Mouse (Mus musculus) midbrain, embryonic 13.5 days (tissue): ENCODE measurements around the gene Telo2. TPM values are rescaled to one million over a fixed set of nuclear protein-coding genes. Genes with fewer than 3 reads are reported as not detected.

ENCODE experiments used
- ATAC-seq: fragments of 200-750 bp; cut with Nextera tagmentation; 2 replicates; pipeline ENCODE4 v1.8.0; 2017; ENCODE audit warnings: mild to moderate bottlenecking, moderate TSS enrichment, moderate library complexity
- H3K27ac ChIP-seq: fragments of 300-500 bp; sonication (generic); 2 replicates; pipeline ENCODE4 v1.5.1; 2015; ENCODE audit warnings: inconsistent platforms, mild to moderate bottlenecking, moderate library complexity
- H3K27me3 ChIP-seq: fragments of 300-500 bp; sonication (generic); 2 replicates; pipeline ENCODE4 v1.6.1; 2015; ENCODE audit warnings: mild to moderate bottlenecking, inconsistent platforms
- H3K36me3 ChIP-seq: fragments of 300-500 bp; sonication (generic); 2 replicates; pipeline ENCODE4 v1.6.1; 2015; ENCODE audit warnings: mild to moderate bottlenecking, inconsistent platforms
- H3K4me1 ChIP-seq: fragments of 300-500 bp; sonication (generic); replicated peaks from 2 replicates; pipeline ENCODE4 v1.6.1; 2015; ENCODE audit warnings: inconsistent platforms
- H3K4me2 ChIP-seq: fragments of 300-500 bp; sonication (generic); replicated peaks from 2 replicates; pipeline ENCODE4 v1.6.1; 2015; ENCODE audit warnings: moderate library complexity, mild to moderate bottlenecking, inconsistent platforms
- H3K4me3 ChIP-seq: fragments of 300-500 bp; sonication (generic); replicated peaks from 2 replicates; pipeline ENCODE4 v1.5.1; 2015; ENCODE audit warnings: mild to moderate bottlenecking, inconsistent platforms
- H3K9ac ChIP-seq: fragments of 300-500 bp; sonication (generic); replicated peaks from 2 replicates; pipeline ENCODE4 v1.6.1; 2015; ENCODE audit warnings: mild to moderate bottlenecking, inconsistent platforms
- H3K9me3 ChIP-seq: fragments of 300-500 bp; sonication (generic); 2 replicates; pipeline ENCODE4 v1.6.1; 2016; ENCODE audit warnings: mild to moderate bottlenecking, inconsistent platforms
- WGBS: fragments of 180-500 bp; shearing (Covaris S2); methylation state at CpG from one replicate; pipeline ENCODE4 v1.1.7; 2015; 5-methylcytosine and 5-hydroxymethylcytosine counted together
- polyA plus RNA-seq: library from polyadenylated mRNA; unstranded; fragments of >200 nt; fragmentation: Nextera tagmentation; extraction: Ambion mirVana; gene quantifications from 2 replicates; pipeline ENCODE4 v1.2.1, GENCODE M21; 2015

The Telo2 gene
- polyA plus RNA-seq, 1 experiment from 2014 or later, result 45.3 TPM

DNA sequence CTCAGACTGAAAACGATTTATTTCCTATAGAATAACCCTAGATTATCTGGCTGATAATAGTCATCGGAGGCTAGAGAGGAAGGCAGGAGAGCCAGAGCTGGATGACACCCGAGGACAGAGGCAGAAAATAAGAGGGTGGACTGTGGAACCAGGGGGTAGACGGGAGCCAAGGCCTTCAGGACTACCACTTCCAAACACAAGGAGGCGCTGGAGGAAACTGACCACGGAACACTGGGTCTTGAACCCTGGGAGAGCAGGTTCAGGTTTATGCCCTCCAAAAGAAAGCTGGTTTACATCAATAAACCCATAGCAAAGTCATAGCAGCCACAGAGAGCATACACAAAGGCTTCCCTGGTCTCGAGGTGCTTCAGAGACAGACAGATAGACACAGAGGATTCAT lies 8.2 kb upstream of the Telo2 start:
- WGBS, result 26% methylated on average over 7 of the region's 7 CpGs
- no peak for ATAC-seq
- Histone ChIP-seq H3K36me3 (no peaks in the 10 kb centered on the region), H3K9me3 (no peaks in the 10 kb centered on the region), H3K4me3 (no peak overlapping the region), H3K27ac (no peak overlapping the region), H3K27me3 (peaks cover 7% of the 10 kb centered on the region; the same call in 1 of the 2 replicates), H3K9ac (no peak overlapping the region), H3K4me2 (no peak overlapping the region), H3K4me1 (no peaks in the 10 kb centered on the region)

- WGBS, result 50% methylated on average over 3 of the region's 3 CpGs
- Histone ChIP-seq H3K4me3 (no peak within 1 kb of the TSS), H3K27ac (no peak within 1 kb of the TSS), H3K9me3 (no peaks in the 10 kb centered on the region), H3K4me1 (peaks cover 6% of the 10 kb centered on the region; the same call in 1 of the 2 replicates), H3K36me3 (no peaks in the 10 kb centered on the region), H3K4me2 (no peak within 1 kb of the TSS), H3K9ac (no peak within 1 kb of the TSS), H3K27me3 (peaks cover 14% of the 10 kb centered on the region)
- no peak for ATAC-seq
These were observed 4.6 kb upstream of the Telo2 start, which contains the start of gene Ptx4 for GRCm38 (mm10) chr17:25120406-25120805. Gene Ptx4, plus strand, starts transcription at chr17:25120760.

GRCm38 (mm10) chr17:25117263-25117662 lies 1.5 kb upstream of the Telo2 start:
- Histone ChIP-seq H3K4me3 (no peak overlapping the region), H3K27ac (no peak overlapping the region), H3K4me1 (peaks cover 22% of the 10 kb centered on the region), H3K9me3 (no peaks in the 10 kb centered on the region), H3K27me3 (peaks cover 11% of the 10 kb centered on the region; the same call in 1 of the 2 replicates), H3K4me2 (no peak overlapping the region), H3K36me3 (peaks cover 14% of the 10 kb centered on the region; the same call in 1 of the 2 replicates), H3K9ac (no peak overlapping the region)
- WGBS, result 35% methylated on average over 4 of the region's 4 CpGs
- ATAC-seq, result no peak

GRCm38 (mm10) chr17:25114908-25115645 lies 690 bp downstream of the Telo2 start:
- Histone ChIP-seq H3K9ac (peak overlapping the region; percentile 78), H3K4me3 (peak overlapping the region; percentile 59), H3K9me3 (no peaks in the 10 kb centered on the region), H3K27ac (peak overlapping the region; percentile 84), H3K27me3 (peaks cover 6% of the 10 kb centered on the region; the same call in 1 of the 2 replicates), H3K4me2 (peak overlapping the region; percentile 91), H3K4me1 (peaks cover 22% of the 10 kb centered on the region), H3K36me3 (peaks cover 36% of the 10 kb centered on the region)
- WGBS, result 13% methylated on average over 23 of the region's 23 CpGs
- peak; percentile 71 for ATAC-seq

- Histone ChIP-seq H3K27ac (no peak overlapping the region), H3K9me3 (no peaks in the 10 kb centered on the region), H3K4me2 (no peak overlapping the region), H3K36me3 (peaks cover 60% of the 10 kb centered on the region), H3K9ac (no peak overlapping the region), H3K27me3 (no peaks in the 10 kb centered on the region), H3K4me3 (no peak overlapping the region), H3K4me1 (peaks cover 22% of the 10 kb centered on the region)
- WGBS, result 88% methylated on average over 3 of the region's 3 CpGs
- ATAC-seq, result no peak
These were observed 3.4 kb downstream of the Telo2 start for GRCm38 (mm10) chr17:25112423-25112810.

DNA sequence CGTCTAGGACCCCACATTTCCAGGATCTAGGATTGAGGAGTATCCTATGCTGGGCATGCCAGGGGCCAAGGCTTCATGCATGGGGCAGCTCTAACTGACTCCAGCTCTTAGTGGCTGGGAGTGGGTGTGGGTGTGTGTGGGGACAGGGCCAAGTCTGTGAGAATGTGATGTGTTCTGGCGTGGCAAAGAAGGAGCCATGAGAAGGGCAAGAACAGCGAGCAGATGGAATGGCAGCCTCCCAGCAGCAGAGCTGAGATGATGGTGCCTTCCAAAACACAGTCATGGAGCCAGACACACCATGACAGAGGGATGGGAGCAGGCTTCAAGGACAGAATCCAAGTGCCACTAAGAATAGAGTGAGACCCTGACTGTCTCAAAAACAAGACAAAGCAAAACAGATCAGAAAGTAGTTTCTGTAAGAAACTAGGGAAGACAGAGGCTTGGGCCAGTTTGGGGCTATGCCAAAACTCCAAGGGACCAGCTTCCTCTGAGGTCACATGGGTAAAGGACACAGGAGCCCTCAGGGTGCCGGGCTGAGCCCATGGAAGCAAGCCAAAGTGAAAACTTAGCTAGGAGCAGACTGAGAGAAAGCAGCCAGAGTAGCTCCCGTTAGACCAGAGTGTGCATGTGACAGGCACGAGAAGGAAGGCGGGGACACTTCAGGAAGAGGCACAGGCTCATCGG lies 3.9 kb downstream of the Telo2 start:
- H3K4me2 ChIP-seq, result no peak overlapping the region
- no peaks in the 10 kb centered on the region for H3K9me3 ChIP-seq
- H3K4me3 ChIP-seq, result no peak overlapping the region
- ATAC-seq, result no peak
- H3K9ac ChIP-seq, result no peak overlapping the region
- no peaks in the 10 kb centered on the region for H3K27me3 ChIP-seq
- H3K27ac ChIP-seq, result no peak overlapping the region
- 94% methylated on average over 8 of the region's 8 CpGs for WGBS
- H3K36me3 ChIP-seq, result peaks cover 65% of the 10 kb centered on the region
- peaks cover 22% of the 10 kb centered on the region for H3K4me1 ChIP-seq

GRCm38 (mm10) chr17:25111220-25111619 lies 4.5 kb downstream of the Telo2 start:
- H3K9ac ChIP-seq, result no peak overlapping the region
- 95% methylated on average over 5 of the region's 5 CpGs for WGBS
- ATAC-seq, result no peak
- H3K27me3 ChIP-seq, result no peaks in the 10 kb centered on the region
- H3K4me2 ChIP-seq, result no peak overlapping the region
- no peak overlapping the region for H3K4me3 ChIP-seq
- no peaks in the 10 kb centered on the region for H3K9me3 ChIP-seq
- H3K36me3 ChIP-seq, result peaks cover 72% of the 10 kb centered on the region
- H3K27ac ChIP-seq, result no peak overlapping the region
- peaks cover 19% of the 10 kb centered on the region for H3K4me1 ChIP-seq

- Histone ChIP-seq H3K9ac (no peak overlapping the region), H3K4me3 (no peak overlapping the region), H3K4me2 (no peak overlapping the region), H3K9me3 (no peaks in the 10 kb centered on the region), H3K36me3 (peaks cover 78% of the 10 kb centered on the region), H3K27ac (no peak overlapping the region), H3K27me3 (no peaks in the 10 kb centered on the region), H3K4me1 (peaks cover 16% of the 10 kb centered on the region)
- 97% methylated on average over 6 of the region's 6 CpGs for WGBS
- ATAC-seq, result no peak
These were observed 5.2 kb downstream of the Telo2 start for GRCm38 (mm10) chr17:25110590-25110989.

DNA sequence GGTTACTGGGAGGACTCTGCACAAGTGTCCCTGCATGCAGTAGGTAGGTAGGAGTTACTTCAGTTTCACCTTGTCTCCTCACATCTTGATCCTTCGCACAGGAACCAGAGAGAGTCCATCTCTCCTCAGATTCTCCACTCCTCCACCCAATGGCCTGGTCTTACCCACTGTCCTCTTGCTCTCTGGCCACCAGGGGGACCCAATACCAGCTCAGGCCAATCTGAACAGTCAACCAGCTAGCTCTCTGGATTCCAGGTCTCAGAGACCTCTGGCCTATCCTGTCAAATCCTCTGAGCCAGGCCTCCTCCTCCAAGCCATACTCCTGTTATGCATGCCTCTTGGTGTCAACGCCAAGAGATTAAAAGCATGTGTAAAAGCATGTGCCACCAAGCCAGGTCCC lies 6.2 kb downstream of the Telo2 start:
- Histone ChIP-seq H3K9me3 (no peaks in the 10 kb centered on the region), H3K4me2 (no peak overlapping the region), H3K36me3 (peaks cover 88% of the 10 kb centered on the region), H3K27ac (no peak overlapping the region), H3K4me1 (peaks cover 9% of the 10 kb centered on the region), H3K9ac (no peak overlapping the region), H3K27me3 (no peaks in the 10 kb centered on the region), H3K4me3 (no peak overlapping the region)
- no peak for ATAC-seq
- WGBS, result 80% methylated on average over 2 of the region's 2 CpGs

- no peaks in the 10 kb centered on the region for H3K9me3 ChIP-seq
- no peak overlapping the region for H3K4me2 ChIP-seq
- H3K27me3 ChIP-seq, result no peaks in the 10 kb centered on the region
- H3K27ac ChIP-seq, result no peak overlapping the region
- H3K9ac ChIP-seq, result no peak overlapping the region
- ATAC-seq, result no peak
- H3K36me3 ChIP-seq, result peaks cover 97% of the 10 kb centered on the region
- 0 out of 2 replicates have a peak, but pooled peaks cover under 1% of the 10 kb centered on the region for H3K4me1 ChIP-seq
- 97% methylated on average over 11 of the region's 16 CpGs for WGBS
- no peak overlapping the region for H3K4me3 ChIP-seq
These were observed 8.0 kb downstream of the Telo2 start for GRCm38 (mm10) chr17:25107786-25108185.

DNA sequence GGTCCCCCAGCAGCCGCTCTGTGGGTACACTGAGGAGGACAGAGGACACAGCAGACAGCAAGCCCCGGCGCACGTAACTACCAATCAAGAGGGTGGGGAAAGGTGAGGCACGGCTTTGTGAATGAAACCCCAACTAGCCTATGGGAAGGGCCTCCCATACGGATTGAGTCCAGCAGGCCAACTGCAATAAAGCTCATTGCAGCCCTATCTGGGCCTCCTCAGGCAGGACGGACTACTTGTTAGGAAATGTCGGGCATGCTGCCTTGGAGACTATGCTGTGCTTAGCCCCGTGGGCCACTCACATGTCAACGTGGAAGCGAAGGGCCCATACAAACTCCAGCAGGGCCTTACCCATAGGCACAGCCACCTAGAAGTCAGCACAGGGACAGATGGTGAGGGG lies 14.4 kb downstream of the Telo2 start:
- no peak for ATAC-seq

GRCm38 (mm10) chr17:25100052-25100451 lies 15.7 kb downstream of the Telo2 start:
- Histone ChIP-seq H3K4me3 (no peak overlapping the region), H3K9me3 (no peaks in the 10 kb centered on the region), H3K27ac (no peak overlapping the region), H3K4me2 (no peak overlapping the region), H3K9ac (no peak overlapping the region), H3K27me3 (no peaks in the 10 kb centered on the region), H3K4me1 (no peaks in the 10 kb centered on the region), H3K36me3 (peaks cover 84% of the 10 kb centered on the region)
- 93% methylated on average over 6 of the region's 6 CpGs for WGBS
- ATAC-seq, result no peak

More for the DNA sequence above, 14.4 kb downstream of the Telo2 start:
- Histone ChIP-seq H3K9ac (no peak overlapping the region), H3K4me1 (no peaks in the 10 kb centered on the region), H3K4me2 (no peak overlapping the region), H3K27ac (no peak overlapping the region), H3K36me3 (peaks cover 89% of the 10 kb centered on the region), H3K9me3 (no peaks in the 10 kb centered on the region), H3K27me3 (no peaks in the 10 kb centered on the region), H3K4me3 (no peak overlapping the region)
- WGBS, result 95% methylated on average over 11 of the region's 11 CpGs
